Mouse (Mus musculus) spleen, embryonic (tissue): ENCODE measurements around the gene 4930558K02Rik.

Source experiments
- CTCF ChIA-PET: fragments of 350-600 bp; sonication (Branson Sonifier 250); formaldehyde crosslinking; loops from one replicate; lab custom pipeline; 2022; lab: Charles Lee

Gene 4930558K02Rik

DNA sequence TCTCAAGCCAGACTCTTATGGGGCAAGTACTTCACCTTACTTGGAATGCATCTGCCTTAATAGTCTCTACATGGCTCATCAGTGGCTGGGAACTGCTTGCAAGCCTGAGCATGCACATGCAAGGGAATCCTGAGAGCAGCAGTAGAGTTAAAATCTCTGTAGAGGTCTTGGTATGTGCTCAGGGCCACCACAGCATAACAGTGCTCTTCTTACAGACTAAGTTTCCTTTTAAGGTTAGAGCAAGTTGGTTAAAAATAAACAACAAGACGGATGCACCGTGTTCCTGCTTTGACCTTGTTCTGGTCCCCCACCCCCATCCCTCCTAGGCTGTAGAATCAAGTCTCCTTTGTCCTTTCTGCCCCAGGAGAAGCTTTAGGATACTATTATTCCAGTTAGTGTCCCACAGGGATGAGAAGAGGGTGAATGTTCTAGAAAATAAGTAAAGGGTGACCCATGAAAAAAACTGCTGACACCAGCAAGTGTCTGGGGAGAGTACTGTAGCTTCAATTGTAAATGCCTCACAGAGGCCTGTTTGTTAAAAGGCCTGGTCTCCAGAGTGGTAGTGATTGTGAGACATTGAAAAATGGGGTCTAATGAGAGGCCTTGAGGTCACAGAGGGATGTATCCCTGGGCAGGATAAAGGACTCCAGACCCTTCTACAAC lies 71.5 kb downstream of the 4930558K02Rik start:
- CTCF ChIA-PET, result interaction anchor here (0.6 kb wide), 1 partner anchor 210 kb away, joined by 4 read pairs; no protein-coding TSS in a partner anchor

DNA sequence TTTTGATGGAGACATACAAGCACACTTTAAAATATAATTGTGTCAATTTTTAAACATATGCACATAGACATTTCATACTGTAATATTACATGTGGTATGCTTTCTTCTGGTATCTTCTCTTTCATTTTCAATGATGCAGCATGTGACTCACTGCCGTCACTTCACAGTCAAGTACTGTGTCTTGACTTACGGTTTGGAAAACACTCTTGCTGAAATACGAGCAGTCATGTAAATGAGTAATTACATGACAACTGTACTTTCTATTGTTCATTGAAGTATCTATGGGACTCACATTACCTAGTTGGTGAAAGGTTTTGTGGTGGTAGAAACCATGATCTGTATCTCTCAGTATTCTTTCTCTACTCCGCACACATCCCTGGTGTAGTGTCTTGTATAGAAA lies 72.3 kb downstream of the 4930558K02Rik start:
- CTCF ChIA-PET, result interaction anchor here (0.6 kb wide), 1 partner anchor 209 kb away, joined by 4 read pairs; no protein-coding TSS in a partner anchor

DNA sequence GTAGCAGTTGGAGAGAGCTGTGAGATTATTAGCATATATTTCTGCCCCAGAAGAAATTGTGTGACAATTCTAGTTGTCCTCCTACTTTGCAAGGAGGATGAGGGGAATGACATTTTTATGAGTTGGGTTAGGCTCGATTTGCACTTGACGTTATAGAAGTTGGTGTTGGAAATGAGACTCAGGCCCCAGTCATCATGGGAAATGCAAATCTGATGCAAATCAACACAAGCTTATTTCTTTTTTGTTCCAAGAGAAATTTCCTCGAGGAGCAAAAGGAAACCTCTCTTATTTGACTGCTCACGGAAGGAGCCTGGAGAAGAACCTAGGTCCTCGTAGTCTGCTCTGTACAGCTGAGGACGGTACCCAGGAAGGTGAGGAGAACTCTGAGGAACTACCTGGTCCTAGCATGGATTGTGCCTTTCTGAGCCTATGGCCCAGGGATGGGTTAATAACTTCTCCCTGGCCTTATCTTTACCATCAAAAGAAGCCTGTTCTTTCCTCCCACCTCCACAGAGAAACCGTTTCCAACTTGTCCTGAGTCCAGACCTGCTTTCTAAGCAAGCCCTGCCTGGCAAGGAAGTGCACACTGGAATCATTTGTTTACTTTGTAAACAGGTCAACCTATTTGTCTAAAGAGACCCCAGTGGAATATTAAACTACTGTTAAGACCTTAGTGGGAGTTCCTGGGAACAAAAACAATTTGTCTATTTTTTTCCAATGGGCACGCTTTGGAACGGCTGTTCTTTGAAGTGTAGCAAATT lies 76.6 kb downstream of the 4930558K02Rik start:
- CTCF ChIA-PET, result no interaction called here

DNA sequence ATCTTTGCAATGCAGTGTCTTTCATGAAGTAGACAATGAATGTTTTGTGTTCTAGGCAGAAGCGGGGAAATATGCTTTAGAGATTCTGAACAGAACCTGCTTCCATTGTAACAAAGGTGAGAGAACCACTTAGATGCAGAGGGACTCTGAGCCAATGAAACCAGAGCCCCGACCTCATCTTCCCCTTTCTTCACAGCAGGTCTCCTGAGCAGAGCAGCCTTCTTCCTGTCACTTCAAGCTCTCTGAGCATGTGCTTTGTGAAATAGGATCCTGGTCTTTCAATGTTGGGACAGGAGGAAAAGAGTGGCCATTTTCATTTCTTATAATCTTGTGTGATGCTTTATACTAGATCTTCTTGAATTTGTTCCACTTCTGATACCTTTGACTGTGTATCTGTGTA lies 79.3 kb downstream of the 4930558K02Rik start:
- CTCF ChIA-PET, result no interaction called here

DNA sequence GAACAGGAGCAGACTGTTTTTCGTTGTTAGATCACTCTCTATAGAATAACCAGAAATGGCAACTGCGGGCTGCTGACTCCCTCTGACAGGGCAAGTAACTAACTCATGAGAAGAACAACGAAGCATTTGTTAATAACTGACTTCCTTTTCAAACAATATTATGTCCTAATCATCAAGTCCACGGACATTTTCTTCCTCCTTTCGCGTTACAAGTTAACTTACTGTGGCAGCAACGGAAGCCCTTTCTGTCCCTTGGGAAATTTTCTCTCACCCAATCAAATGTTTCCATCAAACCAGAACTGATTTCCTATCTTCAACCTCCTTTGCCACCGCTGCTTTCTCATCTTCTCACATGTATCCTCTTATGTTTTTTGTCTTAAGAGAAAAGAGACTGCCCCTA lies 82.2 kb downstream of the 4930558K02Rik start:
- CTCF ChIA-PET, result no interaction called here

DNA sequence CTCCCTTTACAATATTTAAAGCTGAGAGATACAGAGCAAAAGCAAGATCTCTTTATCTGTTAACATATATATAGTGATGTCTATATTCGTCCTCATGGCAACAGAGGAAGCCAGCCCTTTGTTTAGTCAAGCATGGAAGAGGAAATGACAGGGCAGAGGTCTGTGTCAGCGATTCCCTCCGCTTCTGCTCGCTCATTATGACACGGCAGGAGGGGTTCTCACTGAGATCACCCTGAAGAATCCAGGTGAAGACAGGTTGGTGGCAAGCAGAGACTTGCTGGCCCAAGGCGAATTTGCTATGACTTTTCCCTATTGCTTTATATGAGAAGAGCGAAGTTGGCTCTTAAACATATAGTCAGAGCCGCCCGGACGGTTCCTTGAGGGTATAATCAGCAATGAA lies 83.3 kb downstream of the 4930558K02Rik start:
- CTCF ChIA-PET, result interaction anchor here (0.6 kb wide), 1 partner anchor 101 kb away, joined by 12 read pairs; no protein-coding TSS in a partner anchor

DNA sequence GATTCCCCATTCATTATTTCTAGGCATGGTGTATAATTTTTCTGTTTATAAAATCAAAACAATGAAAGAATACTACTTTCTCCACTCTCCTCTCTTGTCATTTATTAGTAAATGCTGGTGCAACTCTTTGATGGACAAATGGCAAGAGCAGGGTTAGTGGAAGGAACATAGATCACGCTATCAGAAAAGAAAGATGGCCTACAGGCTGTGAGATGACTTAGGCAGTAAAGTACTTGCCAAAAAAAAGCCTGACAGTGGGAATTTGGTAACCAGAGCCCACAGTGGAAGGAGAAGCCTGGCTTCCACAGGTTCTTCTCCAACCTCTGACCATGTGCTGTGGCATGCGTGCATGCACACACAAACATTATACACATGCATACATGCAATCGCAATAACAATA lies 84.4 kb downstream of the 4930558K02Rik start:
- CTCF ChIA-PET, result no interaction called here

DNA sequence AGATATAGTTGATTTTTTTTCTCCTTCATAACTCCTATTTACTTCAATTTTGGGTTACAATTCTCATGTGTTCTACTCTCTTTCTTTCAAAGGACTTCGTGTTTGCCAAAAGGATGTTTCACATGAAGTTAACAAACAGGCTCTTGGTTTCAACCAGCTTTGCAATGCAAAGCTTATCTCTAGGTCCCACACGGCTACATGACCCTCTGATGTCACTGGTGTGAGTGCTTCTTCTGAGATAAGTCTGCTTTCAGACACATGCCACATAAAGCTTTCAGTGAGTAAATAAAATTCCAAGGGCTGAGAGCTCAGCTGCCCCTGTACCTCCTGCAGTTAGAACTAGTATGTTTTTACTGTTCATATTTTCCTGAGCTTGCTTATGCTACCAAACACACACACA lies 84.9 kb downstream of the 4930558K02Rik start:
- CTCF ChIA-PET, result interaction anchor here (0.7 kb wide), 1 partner anchor 26 kb away, joined by 3 read pairs; no protein-coding TSS in a partner anchor

DNA sequence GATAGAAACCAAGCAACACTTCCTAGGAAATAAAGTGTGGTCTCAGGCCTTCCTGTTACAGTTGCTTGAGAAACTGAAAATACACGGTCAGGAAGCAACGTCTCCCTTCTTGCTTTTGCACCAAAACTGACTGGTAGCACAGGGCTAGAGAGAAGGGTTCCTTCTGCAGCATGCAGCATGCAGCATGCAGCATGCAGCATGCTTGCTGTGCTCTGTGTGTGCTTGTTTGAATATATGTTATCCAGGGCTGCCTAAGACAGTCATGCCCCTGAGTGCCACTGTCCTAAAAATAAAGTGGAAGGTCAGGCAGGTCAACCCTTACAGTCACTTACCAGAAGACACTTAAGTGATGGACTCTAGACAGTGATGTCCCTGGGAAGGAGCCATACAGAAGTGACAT lies 85.3 kb downstream of the 4930558K02Rik start:
- CTCF ChIA-PET, result interaction anchor here (0.7 kb wide), 1 partner anchor 26 kb away, joined by 3 read pairs; no protein-coding TSS in a partner anchor
